Mouse (Mus musculus) thymus, adult 2 months (tissue): ENCODE measurements around the gene Tusc2. TPM values are rescaled to one million over a fixed set of nuclear protein-coding genes. Genes with fewer than 3 reads are reported as not detected.

Experiments used
- DNase-seq: peaks from one replicate; pipeline ENCODE4 v3.0.0; 2021
- H3K27ac ChIP-seq: fragments of 200-500 bp; 2 replicates; pipeline ENCODE4 v1.5.1; 2012; ENCODE audit warnings: low read length, control low read depth; ENCODE audit not compliant: control insufficient read depth, insufficient read depth
- H3K27me3 ChIP-seq: fragments of 200-500 bp; 2 replicates; pipeline ENCODE4 v1.6.1; 2012; ENCODE audit warnings: mild to moderate bottlenecking, low read length, moderate library complexity, mixed read lengths; ENCODE audit not compliant: control insufficient read depth, insufficient read depth
- H3K36me3 ChIP-seq: fragments of 200-500 bp; 2 replicates; pipeline ENCODE4 v1.6.1; 2012; ENCODE audit warnings: mild to moderate bottlenecking, low read length, moderate library complexity; ENCODE audit not compliant: control insufficient read depth, insufficient read depth
- H3K4me1 ChIP-seq: fragments of 200-500 bp; replicated peaks from 2 replicates; pipeline ENCODE4 v1.6.1; 2012; ENCODE audit warnings: low read length; ENCODE audit not compliant: control insufficient read depth, insufficient read depth
- H3K4me3 ChIP-seq: fragments of 200-500 bp; 2 replicates; pipeline ENCODE4 v1.5.1; 2012; ENCODE audit warnings: mild to moderate bottlenecking, low read length, control low read depth, moderate library complexity; ENCODE audit not compliant: control insufficient read depth, insufficient read depth
- CTCF ChIP-seq: fragments of 200-500 bp; IDR thresholded peaks from 2 replicates; pipeline ENCODE4 v1.5.1; 2012; ENCODE audit warnings: mild to moderate bottlenecking, control low read depth, low read length, moderate library complexity, borderline replicate concordance; ENCODE audit not compliant: control insufficient read depth, poor library complexity, insufficient read depth; ENCODE audit errors: extremely low read depth
- POLR2A ChIP-seq: fragments of 200-500 bp; IDR thresholded peaks from 2 replicates; pipeline ENCODE4 v1.6.1; 2012; ENCODE audit warnings: mild to moderate bottlenecking, low read length, control low read depth, moderate library complexity; ENCODE audit not compliant: control insufficient read depth, poor library complexity, insufficient read depth; ENCODE audit errors: extremely low read depth
- WGBS: fragments of 180-500 bp; shearing (Covaris S2); methylation state at CpG from one replicate; pipeline ENCODE4 v1.1.7; 2018; 5-methylcytosine and 5-hydroxymethylcytosine counted together
- polyA plus RNA-seq: library from polyadenylated mRNA; depleted of rRNA; stranded (reverse); fragments of >200 nt; gene quantifications from 2 replicates; pipeline ENCODE4 v1.2.3, GENCODE M21; 2012

The Tusc2 gene
- polyA plus RNA-seq, 1 experiment = 67.3 TPM

- peaks cover 14% of the 10 kb centered on the region for H3K4me1 ChIP-seq
- no peaks in the 10 kb centered on the region for H3K27me3 ChIP-seq
- 88% methylated on average over 9 of the region's 9 CpGs for WGBS
- no peaks in the 10 kb centered on the region for H3K36me3 ChIP-seq
- no peak overlapping the region for H3K27ac ChIP-seq
- no peak overlapping the region for H3K4me3 ChIP-seq
- TF ChIP-seq POLR2A (no peak), CTCF (no peak)
- DNase-seq = no peak
These were observed 44.7 kb downstream of the Tusc2 start for GRCm38 (mm10) chr9:107607653-107608245.

GRCm38 (mm10) chr9:107608741-107609432 is 45.8 kb downstream of the Tusc2 start, which contains the start of gene Sema3b:
Gene Sema3b (minus strand): TSS chr9:107609229.
- WGBS = 84% methylated on average over 12 of the region's 12 CpGs
- no peak for DNase-seq
- TF ChIP-seq CTCF (no peak), POLR2A (no peak)
- peaks cover 19% of the 10 kb centered on the region for H3K4me1 ChIP-seq
- no peaks in the 10 kb centered on the region for H3K27me3 ChIP-seq
- no peak within 1 kb of the TSS for H3K4me3 ChIP-seq
- H3K36me3 ChIP-seq = peaks cover 2% of the 10 kb centered on the region
- no peak within 1 kb of the TSS for H3K27ac ChIP-seq

- no peak overlapping the region for H3K4me3 ChIP-seq
- H3K4me1 ChIP-seq = peaks cover 19% of the 10 kb centered on the region
- WGBS = 91% methylated on average over 4 of the region's 4 CpGs
- TF ChIP-seq CTCF (no peak), POLR2A (no peak)
- peaks cover 8% of the 10 kb centered on the region for H3K36me3 ChIP-seq
- no peak overlapping the region for H3K27ac ChIP-seq
- DNase-seq = no peak
- H3K27me3 ChIP-seq = no peaks in the 10 kb centered on the region
These were observed 46.4 kb downstream of the Tusc2 start for GRCm38 (mm10) chr9:107609433-107609830.

GRCm38 (mm10) chr9:107611456-107612190 is 48.6 kb downstream of the Tusc2 start:
- TF ChIP-seq POLR2A (no peak), CTCF (no peak)
- no peak for DNase-seq
- 0 out of 2 replicates have a peak overlapping the region, but pooled peaks have one; percentile 3 for H3K27ac ChIP-seq
- peaks cover 19% of the 10 kb centered on the region for H3K4me1 ChIP-seq
- peaks cover 29% of the 10 kb centered on the region for H3K36me3 ChIP-seq
- WGBS = 39% methylated on average over 6 of the region's 6 CpGs
- H3K27me3 ChIP-seq = no peaks in the 10 kb centered on the region
- H3K4me3 ChIP-seq = peak overlapping the region; percentile 40; the same call in 1 of the 2 replicates

- Histone ChIP-seq H3K36me3 (peaks cover 36% of the 10 kb centered on the region), H3K27ac (peak overlapping the region; percentile 25; the same call in 1 of the 2 replicates), H3K27me3 (no peaks in the 10 kb centered on the region), H3K4me3 (peak overlapping the region; percentile 40), H3K4me1 (peaks cover 19% of the 10 kb centered on the region)
- TF ChIP-seq POLR2A = peak; percentile 60; the same call in 1 of the 2 replicates
- TF ChIP-seq CTCF = peak; percentile 99
- 2% methylated on average over 47 of the region's 48 CpGs for WGBS
- peak; percentile 97 for DNase-seq
These were observed 49.3 kb downstream of the Tusc2 start for GRCm38 (mm10) chr9:107612191-107612944.
